Mouse (Mus musculus) MEL (cell line): ENCODE data around the gene Ubtf. TPM values are rescaled to one million over a fixed set of nuclear protein-coding genes. Genes with fewer than 3 reads are reported as not detected.
A peak's percentile ranks its signal among the peaks of the same experiment; 100 is the strongest.

ENCODE experiments used
- DNase-seq: peaks from one replicate; pipeline ENCODE4 v3.0.0; 2011; ENCODE audit warnings: low read depth, low spot score
- H3K27ac ChIP-seq: 2 replicates; pipeline ENCODE4 v1.5.1; 2012; ENCODE audit warnings: low read depth, mild to moderate bottlenecking, control low read depth, low read length, moderate library complexity; ENCODE audit not compliant: control insufficient read depth
- H3K27me3 ChIP-seq, 2 experiments: fragments of 150-350 bp in 1 of 2; sonication (generic) in 1 of 2; 2 replicates each; pipeline ENCODE4 v1.6.1; 2012; ENCODE audit warnings: low read length in 2 of 2, mild to moderate bottlenecking in 2 of 2, improper control_type of control experiment in 1 of 2, moderate library complexity in 1 of 2; ENCODE audit not compliant: insufficient read depth in 2 of 2, control insufficient read depth in 1 of 2
- H3K36me3 ChIP-seq, 2 experiments: 2 replicates each; pipeline ENCODE4 v1.6.1; 2012 to 2014; ENCODE audit warnings: low read length in 2 of 2, improper control_type of control experiment in 1 of 2, inconsistent platforms in 1 of 2, mild to moderate bottlenecking in 1 of 2; ENCODE audit not compliant: insufficient read depth in 2 of 2, control insufficient read depth in 1 of 2
- H3K4me1 ChIP-seq, 2 experiments: fragments of 150-350 bp in 1 of 2; sonication (generic) in 1 of 2; 2 replicates each; pipeline ENCODE4 v1.6.1; 2012; ENCODE audit warnings: low read length in 2 of 2, improper control_type of control experiment in 1 of 2, mild to moderate bottlenecking in 1 of 2; ENCODE audit not compliant: insufficient read depth in 2 of 2, control insufficient read depth in 1 of 2
- H3K4me3 ChIP-seq, 2 experiments: fragments of 150-350 bp in 1 of 2; sonication (generic) in 1 of 2; 2 replicates each; pipeline ENCODE4 v1.5.1; 2012; ENCODE audit warnings: low read depth in 2 of 2, low read length in 2 of 2, mild to moderate bottlenecking in 2 of 2, moderate library complexity in 2 of 2, control low read depth in 1 of 2, improper control_type of control experiment in 1 of 2; ENCODE audit not compliant: control insufficient read depth in 1 of 2, insufficient read depth in 1 of 2
- H3K79me2 ChIP-seq: 2 replicates; pipeline ENCODE4 v1.6.1; 2012; ENCODE audit warnings: mild to moderate bottlenecking, low read length, moderate library complexity; ENCODE audit not compliant: control insufficient read depth, poor library complexity, insufficient read depth
- H3K9ac ChIP-seq: 2 replicates; pipeline ENCODE4 v1.6.1; 2012; ENCODE audit warnings: low read depth, mild to moderate bottlenecking, control low read depth, low read length, moderate library complexity; ENCODE audit not compliant: control insufficient read depth, poor library complexity, severe bottlenecking
- H3K9me3 ChIP-seq: fragments of 150-350 bp; sonication (generic); replicated peaks from 2 replicates; pipeline ENCODE4 v1.6.1; 2012; ENCODE audit warnings: mild to moderate bottlenecking, low read length, improper control_type of control experiment, moderate library complexity; ENCODE audit not compliant: insufficient read depth
- BHLHE40 ChIP-seq: IDR thresholded peaks from 2 replicates; pipeline ENCODE4 v1.6.1; 2012; ENCODE audit warnings: low read depth, mild to moderate bottlenecking, inconsistent platforms, low read length, improper control_type of control experiment, borderline replicate concordance
- CHD1 ChIP-seq: IDR thresholded peaks from 2 replicates; pipeline ENCODE4 v1.6.1; 2012; ENCODE audit warnings: low read depth, mild to moderate bottlenecking, inconsistent platforms, low read length, improper control_type of control experiment
- CHD2 ChIP-seq: IDR thresholded peaks from 2 replicates; pipeline ENCODE4 v1.6.1; 2011; ENCODE audit warnings: low read length, improper control_type of control experiment
- CTCF ChIP-seq, 3 experiments: IDR thresholded peaks in 2 of 3; conservative IDR thresholded peaks in 1 of 3; 2 replicates each; pipeline ENCODE4 v1.5.1; 2011 to 2012; ENCODE audit warnings: low read length in 3 of 3, low read depth in 2 of 3, mild to moderate bottlenecking in 2 of 3, improper control_type of control experiment in 1 of 3, inconsistent platforms in 1 of 3, mixed read lengths in 1 of 3, moderate library complexity in 1 of 3; ENCODE audit not compliant: control insufficient read depth in 1 of 3, insufficient read depth in 1 of 3, poor library complexity in 1 of 3, severe bottlenecking in 1 of 3
- EP300 ChIP-seq, 2 experiments: IDR thresholded peaks; 2 replicates each; pipeline ENCODE4 v1.6.1; 2011; ENCODE audit warnings: improper control_type of control experiment in 2 of 2, low read length in 2 of 2, low read depth in 1 of 2, mild to moderate bottlenecking in 1 of 2
- ETS1 ChIP-seq: IDR thresholded peaks from 2 replicates; pipeline ENCODE4 v1.6.1; 2012; ENCODE audit warnings: low read depth, mild to moderate bottlenecking, inconsistent platforms, low read length, improper control_type of control experiment, moderate library complexity
- GABPA ChIP-seq: IDR thresholded peaks from 2 replicates; pipeline ENCODE4 v1.6.1; 2012; ENCODE audit warnings: low read depth, mild to moderate bottlenecking, inconsistent platforms, low read length, improper control_type of control experiment, moderate library complexity
- GATA1 ChIP-seq: IDR thresholded peaks from 2 replicates; pipeline ENCODE4 v1.6.1; 2011; ENCODE audit warnings: low read depth, low read length, improper control_type of control experiment
- HCFC1 ChIP-seq: IDR thresholded peaks from 2 replicates; pipeline ENCODE4 v1.6.1; 2012; ENCODE audit warnings: low read depth, mild to moderate bottlenecking, inconsistent platforms, low read length, improper control_type of control experiment, moderate library complexity
- JUND ChIP-seq: IDR thresholded peaks from 2 replicates; pipeline ENCODE4 v1.6.1; 2011; ENCODE audit warnings: low read depth, mild to moderate bottlenecking, improper control_type of control experiment, low read length
- KAT2A ChIP-seq: conservative IDR thresholded peaks from 2 replicates; pipeline ENCODE4 v1.6.1; 2012; ENCODE audit warnings: low read depth, low read length, improper control_type of control experiment, inconsistent platforms
- MAFK ChIP-seq: IDR thresholded peaks from 2 replicates; pipeline ENCODE4 v1.6.1; 2011; ENCODE audit warnings: low read depth, mild to moderate bottlenecking, low read length, improper control_type of control experiment, borderline replicate concordance
- MAX ChIP-seq: IDR thresholded peaks from 2 replicates; pipeline ENCODE4 v1.6.1; 2011; ENCODE audit warnings: low read length, improper control_type of control experiment
- MAZ ChIP-seq: IDR thresholded peaks from 2 replicates; pipeline ENCODE4 v1.6.1; 2012; ENCODE audit warnings: low read depth, mild to moderate bottlenecking, inconsistent platforms, low read length, improper control_type of control experiment
- MEF2A ChIP-seq: IDR thresholded peaks from 2 replicates; pipeline ENCODE4 v1.6.1; 2014; ENCODE audit warnings: low read depth, mild to moderate bottlenecking, inconsistent platforms, low read length, improper control_type of control experiment; ENCODE audit not compliant: poor library complexity, insufficient replicate concordance, severe bottlenecking; ENCODE audit errors: extremely low read depth
- MXI1 ChIP-seq: IDR thresholded peaks from 2 replicates; pipeline ENCODE4 v1.6.1; 2011; ENCODE audit warnings: mild to moderate bottlenecking, low read depth, low read length, improper control_type of control experiment
- MYB ChIP-seq: IDR thresholded peaks from 2 replicates; pipeline ENCODE4 v1.6.1; 2011; ENCODE audit warnings: mild to moderate bottlenecking, low read depth, low read length, improper control_type of control experiment
- MYC ChIP-seq: IDR thresholded peaks from 2 replicates; pipeline ENCODE4 v1.6.1; 2011; ENCODE audit warnings: low read depth, mild to moderate bottlenecking, low read length, improper control_type of control experiment, moderate library complexity
- NELFE ChIP-seq: IDR thresholded peaks from 2 replicates; pipeline ENCODE4 v1.6.1; 2011; ENCODE audit warnings: low read depth, low read length, improper control_type of control experiment
- NRF1 ChIP-seq: IDR thresholded peaks from 2 replicates; pipeline ENCODE4 v1.6.1; 2014; ENCODE audit warnings: low read depth, mild to moderate bottlenecking, inconsistent platforms, low read length, improper control_type of control experiment, moderate library complexity; ENCODE audit not compliant: poor library complexity, insufficient read depth, severe bottlenecking
- POLR2A ChIP-seq, 2 experiments: IDR thresholded peaks; 2 replicates each; pipeline ENCODE4 v1.6.1; 2011 to 2012; ENCODE audit warnings: low read length in 2 of 2, mild to moderate bottlenecking in 2 of 2, control low read depth in 1 of 2, improper control_type of control experiment in 1 of 2, low read depth in 1 of 2, moderate library complexity in 1 of 2; ENCODE audit not compliant: control insufficient read depth in 1 of 2, insufficient read depth in 1 of 2, poor library complexity in 1 of 2
- POLR2AphosphoS2 ChIP-seq: IDR thresholded peaks from 2 replicates; pipeline ENCODE4 v1.6.1; 2011; ENCODE audit warnings: low read length, improper control_type of control experiment
- POLR2AphosphoS5 ChIP-seq: IDR thresholded peaks from 2 replicates; pipeline ENCODE4 v1.6.1; 2012; ENCODE audit warnings: low read depth, borderline replicate concordance, mild to moderate bottlenecking, inconsistent platforms, low read length, moderate library complexity, mixed read lengths
- RAD21 ChIP-seq: IDR thresholded peaks from 2 replicates; pipeline ENCODE4 v1.6.1; 2011; ENCODE audit warnings: mild to moderate bottlenecking, low read depth, low read length, improper control_type of control experiment
- RCOR1 ChIP-seq: IDR thresholded peaks from 2 replicates; pipeline ENCODE4 v1.6.1; 2012; ENCODE audit warnings: low read depth, mild to moderate bottlenecking, inconsistent platforms, low read length, improper control_type of control experiment
- SIN3A ChIP-seq: IDR thresholded peaks from 2 replicates; pipeline ENCODE4 v1.6.1; 2012; ENCODE audit warnings: low read length, improper control_type of control experiment, inconsistent platforms
- SMC3 ChIP-seq: IDR thresholded peaks from 2 replicates; pipeline ENCODE4 v1.6.1; 2011; ENCODE audit warnings: low read depth, low read length, improper control_type of control experiment
- TAL1 ChIP-seq: IDR thresholded peaks from 2 replicates; pipeline ENCODE4 v1.6.1; 2012; ENCODE audit warnings: mild to moderate bottlenecking, inconsistent platforms, low read length, moderate library complexity, mixed read lengths
- TBP ChIP-seq: IDR thresholded peaks from 2 replicates; pipeline ENCODE4 v1.8.0; 2011; ENCODE audit warnings: low read depth, low read length, improper control_type of control experiment
- TCF12 ChIP-seq: IDR thresholded peaks from 2 replicates; pipeline ENCODE4 v1.6.1; 2014; ENCODE audit warnings: low read depth, mild to moderate bottlenecking, inconsistent platforms, low read length, improper control_type of control experiment, moderate library complexity
- UBTF ChIP-seq: IDR thresholded peaks from 2 replicates; pipeline ENCODE4 v1.6.1; 2012; ENCODE audit warnings: low read depth, mild to moderate bottlenecking, inconsistent platforms, low read length, improper control_type of control experiment, moderate library complexity, borderline replicate concordance; ENCODE audit not compliant: insufficient read depth
- USF1 ChIP-seq: IDR thresholded peaks from 2 replicates; pipeline ENCODE4 v1.6.1; 2014; ENCODE audit warnings: low read depth, mild to moderate bottlenecking, inconsistent platforms, low read length, improper control_type of control experiment, moderate library complexity
- USF2 ChIP-seq, 2 experiments: IDR thresholded peaks; 2 replicates each; pipeline ENCODE4 v1.6.1; 2011 to 2012; ENCODE audit warnings: improper control_type of control experiment in 2 of 2, low read length in 2 of 2, borderline replicate concordance in 1 of 2, inconsistent platforms in 1 of 2, low read depth in 1 of 2, mild to moderate bottlenecking in 1 of 2; ENCODE audit not compliant: insufficient read depth in 1 of 2
- ZC3H11A ChIP-seq: IDR thresholded peaks from 2 replicates; pipeline ENCODE4 v1.6.1; 2012; ENCODE audit warnings: low read depth, mild to moderate bottlenecking, inconsistent platforms, low read length, improper control_type of control experiment
- ZKSCAN1 ChIP-seq: IDR thresholded peaks from 2 replicates; pipeline ENCODE4 v1.6.1; 2012; ENCODE audit warnings: low read depth, mild to moderate bottlenecking, inconsistent platforms, low read length, improper control_type of control experiment, moderate library complexity
- ZMIZ1 ChIP-seq: IDR thresholded peaks from 2 replicates; pipeline ENCODE4 v1.6.1; 2012; ENCODE audit warnings: low read depth, mild to moderate bottlenecking, inconsistent platforms, low read length, improper control_type of control experiment, moderate library complexity
- ZNF384 ChIP-seq: IDR thresholded peaks from 2 replicates; pipeline ENCODE4 v1.6.1; 2012; ENCODE audit warnings: low read depth, mild to moderate bottlenecking, inconsistent platforms, low read length, improper control_type of control experiment
- polyA plus RNA-seq, 2 experiments: library from polyadenylated mRNA; stranded (reverse) in 1 of 2; unstranded in 1 of 2; fragments of >175 nt in 1 of 2; fragments of >200 nt in 1 of 2; gene quantifications; 2 replicates each; pipeline versions ENCODE4 v1.2.1 to v1.2.4; 2012; ENCODE audit warnings: low replicate concordance in 2 of 2, low read depth in 1 of 2; ENCODE audit not compliant: insufficient read length in 2 of 2, insufficient read depth in 1 of 2, missing spikeins in 1 of 2
- total RNA-seq: library from RNA; depleted of rRNA; stranded (reverse); fragments of 300-350 nt; gene quantifications from 2 replicates; pipeline ENCODE4 v1.2.3, GENCODE M21; 2012

Gene Ubtf
- total and polyA plus RNA-seq, 3 experiments, result 76.5 to 189 (median 145) TPM

GRCm38 (mm10) chr11:102299839-102300238, 19.7 kb downstream of the Ubtf start:
- DNase-seq, result peak; percentile 95
- peaks cover 19% of the 10 kb centered on the region for H3K79me2 ChIP-seq
- no peak overlapping the region for H3K27ac ChIP-seq
- H3K4me1 ChIP-seq, result peaks cover 2 to 10% of the 10 kb centered on the region in 2 experiments; a peak in 3 of 4 replicates
- no peaks in the 10 kb centered on the region for H3K27me3 ChIP-seq
- peaks cover 0 to 9% of the 10 kb centered on the region in 2 experiments; a peak in 2 of 4 replicates for H3K36me3 ChIP-seq
- 0 out of 2 replicates have a peak overlapping the region, but pooled peaks have one; percentile 7 for H3K9ac ChIP-seq
- no peaks in the 10 kb centered on the region for H3K9me3 ChIP-seq
- no peak overlapping the region for H3K4me3 ChIP-seq
- TF ChIP-seq ZMIZ1, result no peak
- peak; percentile 61 for TF ChIP-seq ZC3H11A
- TF ChIP-seq USF2 (IDR thresholded peaks at IDR 0.05; ENCODE audit: borderline replicate concordance in 1 of 2, insufficient read depth in 1 of 2, low read depth in 1 of 2, low read length in 2 of 2), result no peak
- TF ChIP-seq UBTF, result no peak
- peak; percentile 79; the same call in 1 of the 2 replicates for TF ChIP-seq ZKSCAN1
- no peak for TF ChIP-seq MYB
- TF ChIP-seq SMC3, result peak; percentile 87
- TF ChIP-seq TAL1, result no peak
- peak; percentile 66; the same call in 1 of the 2 replicates for TF ChIP-seq MAZ
- peak; percentile 62 for TF ChIP-seq BHLHE40
- TF ChIP-seq ETS1, result peak; percentile 49; the same call in 1 of the 2 replicates
- TF ChIP-seq MXI1, result peak; percentile 51; the same call in 1 of the 2 replicates
- no peak for TF ChIP-seq NELFE
- TF ChIP-seq MAX, result peak; percentile 72
- TF ChIP-seq USF1, result peak; percentile 40; the same call in 1 of the 2 replicates
- TF ChIP-seq MEF2A, result no peak
- TF ChIP-seq KAT2A, result no peak
- peak in 1 of 2 experiments; percentile 34; a peak in 1 of 4 replicates for TF ChIP-seq EP300 (IDR thresholded peaks at IDR 0.05; ENCODE audit: low read depth in 1 of 2, low read length in 2 of 2)
- no peak for TF ChIP-seq POLR2AphosphoS5
- peak; percentile 86 for TF ChIP-seq RAD21
- no peak for TF ChIP-seq CHD2
- no peak for TF ChIP-seq RCOR1
- no peak for TF ChIP-seq MAFK
- TF ChIP-seq POLR2A (IDR thresholded peaks at IDR 0.05; ENCODE audit: control insufficient read depth in 1 of 2, insufficient read depth in 1 of 2, low read depth in 1 of 2, low read length in 2 of 2, poor library complexity in 1 of 2), result no peak
- peak; percentile 92 for TF ChIP-seq MYC
- no peak for TF ChIP-seq TCF12
- no peak for TF ChIP-seq POLR2AphosphoS2
- TF ChIP-seq NRF1, result no peak
- peak; percentile 84 for TF ChIP-seq SIN3A
- peak; percentile 70 to 93 (median 93) for TF ChIP-seq CTCF (IDR thresholded peaks at IDR 0.05 in 2 of 3, conservative IDR thresholded peaks at IDR 0.05 in 1 of 3; ENCODE audit: control insufficient read depth in 1 of 3, insufficient read depth in 1 of 3, low read depth in 2 of 3, low read length in 3 of 3, poor library complexity in 1 of 3, severe bottlenecking in 1 of 3)
- peak; percentile 47; the same call in 1 of the 2 replicates for TF ChIP-seq TBP
- no peak for TF ChIP-seq CHD1
- peak; percentile 72 for TF ChIP-seq HCFC1
- no peak for TF ChIP-seq GATA1
- peak; percentile 99 for TF ChIP-seq ZNF384
- TF ChIP-seq GABPA, result no peak
- 0 out of 2 replicates have a peak, but pooled peaks have one; percentile 26 for TF ChIP-seq JUND
